Mouse (Mus musculus): ENCODE measurements around the gene Mb21d2.

The Mb21d2 gene

DNA sequence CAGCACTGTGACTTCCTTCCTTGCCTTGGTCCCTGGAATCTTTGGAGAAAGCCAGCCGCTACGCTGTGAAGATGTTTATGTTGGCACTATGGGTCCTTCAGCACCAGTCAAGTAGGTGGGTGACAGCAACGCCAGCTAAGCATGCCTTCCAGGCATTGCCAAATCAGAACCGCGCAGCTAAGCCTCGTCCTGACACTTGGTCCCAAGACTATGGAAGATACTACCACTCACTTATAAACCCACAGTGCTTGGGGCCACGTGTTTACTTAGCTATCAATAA lies 70.5 kb downstream of the Mb21d2 start:
- no peak for DNase-seq

DNA sequence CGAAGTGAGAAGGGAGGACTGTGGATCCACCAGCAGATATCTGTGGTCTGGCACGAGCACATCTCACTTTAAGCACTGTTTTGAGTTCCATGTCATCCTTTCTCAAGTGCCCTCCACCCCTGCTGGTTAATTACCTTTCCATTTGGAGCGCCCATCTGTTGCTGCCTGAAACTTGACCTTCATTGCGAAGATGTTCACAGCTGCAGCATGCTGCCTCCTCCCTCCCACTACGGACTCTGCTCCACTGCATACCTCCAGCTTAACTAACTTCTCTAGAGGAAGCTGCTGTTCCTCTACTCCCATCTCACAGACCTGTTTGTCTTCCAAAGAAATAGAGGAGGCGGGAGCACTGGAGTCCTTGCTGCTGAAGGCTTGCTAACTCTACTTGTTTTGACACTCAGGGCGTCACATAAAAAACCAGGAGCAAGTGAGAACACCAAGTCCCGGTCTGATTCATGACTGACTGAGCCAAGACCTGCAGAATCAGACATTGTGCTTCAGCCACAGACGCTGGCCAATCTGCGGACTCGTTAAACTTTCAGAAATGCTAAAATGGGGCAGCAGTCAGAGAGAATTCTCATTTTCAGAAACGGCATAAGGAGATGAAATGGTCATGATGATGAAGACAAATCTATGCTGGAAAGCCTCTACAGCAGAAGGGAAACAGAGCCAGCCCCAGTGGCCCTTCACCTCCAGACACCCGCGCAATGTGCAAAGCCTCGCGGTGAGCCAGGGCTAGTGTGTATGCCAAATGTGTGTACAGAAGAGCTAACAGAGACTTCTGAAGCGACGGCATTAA lies 71.1 kb downstream of the Mb21d2 start:
- no peak for DNase-seq

DNA sequence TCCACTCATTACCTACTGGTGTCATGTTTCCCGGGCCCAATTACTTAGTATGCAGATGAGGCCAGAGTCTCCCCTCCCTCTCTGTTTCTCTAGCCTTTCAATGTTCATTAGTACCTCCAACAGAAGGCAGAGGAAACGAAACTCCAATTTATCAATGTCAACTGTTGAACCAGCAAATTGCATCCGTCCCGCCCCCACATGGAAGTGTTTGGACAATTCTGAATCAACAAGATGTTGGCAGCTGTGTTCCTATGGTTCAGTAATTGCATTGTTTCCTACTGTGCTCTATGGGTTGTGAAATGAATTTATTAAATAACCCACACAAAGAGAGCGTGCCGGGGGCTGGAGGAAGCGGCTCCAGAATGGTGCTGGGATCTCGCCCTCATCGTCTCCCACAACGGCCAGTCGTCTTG lies 78.1 kb downstream of the Mb21d2 start:
- DNase-seq = peak; percentile 42

DNA sequence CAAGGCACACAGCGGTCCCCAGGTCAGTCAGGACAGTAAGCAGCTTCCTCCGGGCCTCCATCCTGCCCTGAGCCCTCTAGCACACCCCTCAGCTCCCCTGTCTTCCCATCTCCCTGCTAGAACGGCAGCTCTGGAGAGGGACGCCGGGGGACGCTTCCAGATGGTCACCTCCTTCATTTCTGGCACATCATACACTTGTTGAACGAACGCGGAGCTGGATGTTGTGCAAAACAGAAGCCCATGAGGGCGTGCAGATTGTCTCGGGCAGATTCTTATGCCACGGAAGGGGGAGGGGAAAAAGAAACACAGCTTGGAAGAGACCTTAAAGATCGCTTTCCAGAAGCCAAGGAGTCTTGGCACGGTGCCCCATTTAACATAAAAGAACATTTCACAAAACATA lies 78.6 kb downstream of the Mb21d2 start:
- no peak for DNase-seq

DNA sequence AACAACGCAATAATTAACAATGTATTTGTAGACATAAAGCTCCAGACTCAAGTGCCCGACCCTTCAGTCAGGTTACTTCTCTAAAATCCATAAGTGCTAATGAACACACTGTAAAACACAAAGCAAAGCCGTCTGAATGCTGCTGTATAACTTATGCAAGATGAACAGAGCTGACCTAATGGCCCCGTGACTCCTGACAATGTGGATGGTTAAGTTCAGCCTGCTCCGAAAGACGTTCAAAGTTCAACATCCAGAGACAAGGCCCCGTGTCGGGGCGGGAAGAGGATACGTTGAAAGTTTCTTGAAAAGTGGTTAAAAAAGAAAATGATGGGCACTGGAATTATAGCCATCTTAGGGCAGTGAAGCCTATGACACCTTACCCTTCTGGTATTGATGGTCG lies 83.3 kb downstream of the Mb21d2 start:
- DNase-seq = no peak

DNA sequence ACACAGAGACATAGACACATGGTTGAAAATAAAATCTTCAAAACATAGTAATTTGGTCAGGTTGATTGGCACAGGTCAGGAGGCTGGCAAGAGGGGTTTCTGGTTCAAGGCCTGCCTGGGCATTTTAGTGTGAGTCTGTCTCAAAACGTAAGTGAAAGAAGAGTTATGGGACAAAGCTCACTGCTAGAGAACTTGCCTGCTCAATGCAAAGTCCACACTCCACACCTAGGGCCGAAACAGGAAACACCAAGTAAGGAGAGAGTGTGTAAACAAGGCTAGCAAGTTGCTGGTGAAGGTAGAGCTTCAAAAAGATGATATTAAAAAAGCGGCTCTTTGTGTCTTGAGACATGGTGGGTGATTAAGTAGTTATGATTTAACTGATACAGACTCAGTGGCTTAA lies 84.1 kb downstream of the Mb21d2 start:
- DNase-seq = no peak

DNA sequence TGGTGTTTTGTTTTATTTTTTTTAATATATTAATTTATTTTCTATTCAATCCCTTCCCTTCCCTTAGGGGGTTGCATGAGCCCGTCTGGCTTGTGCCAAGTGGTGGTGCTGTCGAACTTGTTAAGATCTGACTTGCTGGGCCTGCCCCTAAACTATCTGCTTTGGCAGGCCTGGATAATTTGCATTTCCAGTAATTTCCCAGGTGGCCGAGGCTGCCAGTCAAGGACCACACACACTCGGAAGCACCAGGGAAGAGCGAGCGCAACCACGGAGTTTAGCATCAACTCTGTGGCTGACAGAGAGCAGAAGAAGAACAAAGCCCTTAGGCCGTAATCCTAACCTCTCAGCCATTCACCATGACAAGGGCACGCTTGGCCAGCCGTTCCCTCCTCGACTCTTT lies 88.4 kb downstream of the Mb21d2 start:
- DNase-seq = peak; percentile 12

DNA sequence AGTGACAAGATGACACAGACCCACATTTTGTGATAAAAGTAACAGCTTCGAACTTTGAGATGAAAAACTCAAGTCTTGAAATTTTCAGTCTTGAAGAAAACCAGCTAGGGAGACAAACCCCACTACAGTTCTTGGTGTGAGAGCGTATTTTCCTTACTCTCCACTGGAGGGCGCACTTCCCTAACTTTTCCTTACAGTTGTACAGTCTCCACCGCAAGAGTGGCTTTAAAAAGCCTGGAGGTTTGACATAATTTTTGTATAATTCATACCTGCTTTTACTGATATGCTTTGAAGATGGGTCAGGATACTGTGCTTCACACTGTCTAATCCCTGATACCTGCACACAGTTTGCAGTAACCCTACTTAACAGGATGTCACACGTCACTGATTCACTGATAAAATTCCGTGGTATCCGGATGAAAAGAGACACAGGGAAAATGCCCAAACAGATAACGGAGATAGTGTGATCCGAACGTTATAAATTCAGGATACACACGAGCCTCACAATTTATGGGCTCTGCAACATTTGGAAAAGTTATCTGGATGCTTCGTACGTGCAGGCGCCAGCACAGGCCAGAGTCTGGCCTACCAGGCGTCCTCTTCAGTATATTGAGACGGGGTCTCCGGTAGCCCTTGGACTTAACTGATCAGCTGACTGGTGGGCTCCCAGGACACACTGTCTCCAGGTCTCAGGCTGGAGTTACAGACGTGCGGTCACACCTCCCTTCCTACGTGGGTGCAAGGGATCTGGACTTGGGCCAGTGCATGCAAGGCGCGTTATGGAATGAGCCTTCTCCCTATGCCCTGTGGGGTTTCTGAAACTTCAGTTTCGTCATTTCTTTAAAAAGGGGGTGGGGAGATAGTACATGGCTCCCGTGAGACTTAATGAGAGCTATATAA lies 89.1 kb downstream of the Mb21d2 start:
- peak; percentile 79 for DNase-seq

DNA sequence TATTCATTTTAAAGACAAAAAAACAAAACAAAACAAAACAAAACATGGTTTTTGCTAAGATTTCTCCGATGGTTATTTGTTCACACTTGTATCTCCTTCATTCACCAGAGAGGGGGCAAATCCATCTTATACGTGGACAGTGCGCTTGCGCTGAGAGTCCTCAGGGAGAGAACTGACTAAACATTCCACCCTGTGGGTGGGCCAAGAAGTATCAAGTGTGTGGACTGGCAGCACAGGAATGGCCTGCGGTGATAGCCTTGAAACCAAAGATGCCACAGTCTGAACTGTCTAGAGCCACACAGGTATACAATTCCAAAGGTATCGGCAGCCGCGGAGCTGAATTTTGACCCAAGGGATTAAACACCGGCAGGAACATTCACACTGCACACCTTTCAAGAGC lies 89.9 kb downstream of the Mb21d2 start:
- DNase-seq = peak; percentile 17

DNA sequence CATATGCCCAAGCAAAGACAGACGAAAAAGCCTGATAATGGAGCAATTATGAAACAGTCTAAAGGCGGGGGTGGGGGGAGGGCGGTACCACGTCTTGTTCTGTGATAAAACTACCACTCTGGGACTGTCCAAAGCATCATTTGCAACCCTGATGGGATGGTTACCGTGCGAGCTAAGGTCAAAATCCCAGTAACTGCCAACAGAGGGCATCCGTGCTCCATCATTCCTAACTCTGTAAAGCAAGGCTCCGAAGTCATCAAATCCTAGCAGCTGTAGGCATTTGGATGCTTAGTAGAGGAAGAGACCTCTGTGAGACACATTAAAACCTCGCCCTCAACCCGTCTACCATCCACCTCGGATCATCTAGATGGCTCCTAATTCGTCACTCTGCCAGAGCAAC lies 91.5 kb downstream of the Mb21d2 start:
- peak; percentile 70 for DNase-seq

DNA sequence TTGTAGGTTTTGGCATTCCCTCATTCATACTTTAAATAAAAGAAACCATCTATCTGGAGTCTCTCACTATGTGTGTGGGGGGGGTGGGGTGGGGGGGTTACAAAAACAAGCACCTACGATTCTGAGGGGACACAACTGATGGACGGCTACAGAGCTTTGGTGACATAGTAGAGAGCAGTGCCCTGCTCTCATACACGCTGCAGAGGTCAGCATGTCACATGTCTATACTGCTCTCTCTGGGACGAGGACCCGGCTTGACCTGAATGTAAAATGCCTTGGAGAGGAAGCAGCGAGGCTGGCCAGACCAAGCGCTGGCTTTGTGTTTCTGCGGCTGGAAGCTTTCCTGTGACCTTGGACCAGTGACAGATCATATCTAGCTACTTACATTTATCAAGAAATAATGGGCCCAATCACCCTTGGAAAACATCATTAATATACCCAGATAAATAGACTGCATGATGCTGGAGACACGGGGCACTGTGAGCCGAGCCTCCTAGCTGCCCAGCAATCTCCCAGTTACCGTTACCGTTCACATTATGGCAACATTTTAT lies 97.3 kb downstream of the Mb21d2 start:
- DNase-seq = no peak

DNA sequence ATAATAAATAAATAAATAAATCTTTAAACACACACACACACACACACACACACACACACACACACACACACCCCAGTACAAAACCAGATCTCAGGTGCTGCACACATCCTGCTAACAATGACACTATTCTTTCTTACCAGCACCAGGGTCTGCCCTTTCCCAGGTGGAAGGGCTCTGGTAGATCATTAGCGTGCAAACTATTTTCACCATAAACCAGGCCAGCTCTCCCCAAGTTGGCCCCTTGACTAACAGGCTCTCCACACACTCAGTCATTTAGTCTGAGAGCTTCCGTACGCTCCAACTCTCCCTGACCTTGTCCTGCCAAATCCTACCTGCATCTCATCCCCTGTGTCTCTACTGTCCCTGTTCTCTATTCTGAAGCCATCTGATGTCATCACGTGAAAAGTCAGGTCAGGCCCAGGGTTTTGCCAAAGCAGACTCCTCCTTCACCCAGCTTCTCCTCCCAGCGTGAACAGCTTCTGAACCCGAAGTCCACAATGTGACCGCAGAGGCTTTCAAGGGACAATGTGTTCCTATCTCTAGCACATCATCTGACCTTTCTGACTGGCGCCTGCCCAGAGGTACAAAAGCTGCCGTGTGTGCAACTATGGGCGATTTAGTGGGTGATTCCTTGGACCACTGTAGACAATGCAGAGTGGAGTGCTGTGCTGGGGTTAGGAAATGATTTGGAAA lies 100.1 kb downstream of the Mb21d2 start:
- DNase-seq = no peak

DNA sequence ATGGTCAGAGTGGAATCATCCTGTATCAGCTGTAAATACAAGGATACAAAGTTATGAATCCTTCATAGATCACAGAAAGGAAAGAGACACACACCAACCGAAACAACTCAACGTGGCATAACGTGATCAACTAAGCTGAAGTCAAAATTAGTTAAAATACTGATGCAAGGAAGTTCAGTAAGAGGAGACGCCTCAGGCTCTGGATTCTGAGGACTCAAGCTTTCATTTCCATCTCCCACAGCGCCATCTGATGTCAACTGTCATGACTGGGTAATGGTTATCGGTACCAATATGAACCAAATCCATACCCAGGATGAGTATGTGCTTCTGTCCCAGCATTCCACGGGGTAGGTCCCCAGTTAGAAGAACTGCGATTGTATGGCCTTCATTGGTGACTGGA lies 104.7 kb downstream of the Mb21d2 start:
- no peak for DNase-seq

DNA sequence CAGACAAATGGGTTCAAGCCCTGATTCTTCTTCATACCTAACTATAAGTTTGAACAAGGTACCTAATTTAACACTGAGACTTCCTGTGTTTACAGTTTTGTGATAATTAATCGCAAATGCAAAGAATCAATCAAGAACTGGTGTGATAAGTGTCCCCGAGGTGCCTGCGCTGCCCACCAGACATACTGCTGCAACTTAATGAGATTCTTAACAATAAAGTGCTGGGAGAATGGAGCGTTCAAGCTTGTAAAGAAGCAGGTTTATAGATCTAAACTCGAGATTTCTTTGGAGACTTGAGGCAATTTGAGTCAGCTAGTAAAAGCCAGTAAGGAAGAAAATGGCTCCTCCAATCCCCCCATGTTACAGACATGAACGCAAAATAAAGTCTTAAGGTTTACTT lies 107.7 kb downstream of the Mb21d2 start:
- no peak for DNase-seq

DNA sequence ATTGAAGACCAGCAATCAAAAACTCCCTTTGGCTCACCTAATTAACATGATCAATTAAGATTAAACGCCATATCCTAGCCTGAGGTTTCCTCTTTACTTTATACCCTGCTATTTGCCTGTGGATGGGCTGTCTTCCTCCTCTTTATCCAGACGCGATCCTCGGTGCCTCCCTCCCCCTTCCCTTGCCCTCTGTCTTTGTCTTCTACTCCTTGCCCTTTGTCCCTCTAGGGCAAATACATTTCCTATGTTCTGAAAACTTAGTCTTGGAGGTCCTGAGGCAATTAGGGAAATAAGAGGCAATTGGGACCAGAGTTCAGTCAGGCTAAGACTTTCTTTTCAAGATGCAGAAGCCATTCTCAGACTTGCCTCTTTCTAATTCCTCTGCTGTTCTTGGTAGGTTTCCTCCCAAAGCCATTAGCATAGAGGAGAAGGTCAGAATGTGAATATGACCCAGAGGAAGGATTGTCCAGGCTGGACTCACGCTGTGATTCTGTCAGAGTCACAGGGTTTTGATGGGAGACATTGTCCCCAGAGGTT lies 110.7 kb downstream of the Mb21d2 start:
- DNase-seq = no peak

DNA sequence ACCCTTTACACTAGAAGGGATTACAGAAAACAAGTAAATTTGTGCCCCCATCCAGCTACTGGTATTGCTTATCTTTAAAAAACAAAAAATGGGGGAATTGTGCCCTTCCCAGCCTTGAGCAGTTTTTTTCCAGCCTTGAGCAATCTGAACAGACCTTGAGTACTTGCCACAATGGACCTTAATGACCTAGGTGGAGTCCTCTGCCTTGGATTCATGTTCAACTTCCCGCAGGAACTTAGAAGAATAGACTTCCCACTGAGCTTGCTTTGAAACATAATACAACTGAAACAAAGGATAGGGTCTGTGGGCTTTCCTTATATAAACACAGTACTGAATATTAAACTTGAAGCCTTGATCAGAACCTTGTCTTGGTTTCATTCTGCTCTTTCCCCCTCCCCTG lies 116.2 kb downstream of the Mb21d2 start:
- no peak for DNase-seq

DNA sequence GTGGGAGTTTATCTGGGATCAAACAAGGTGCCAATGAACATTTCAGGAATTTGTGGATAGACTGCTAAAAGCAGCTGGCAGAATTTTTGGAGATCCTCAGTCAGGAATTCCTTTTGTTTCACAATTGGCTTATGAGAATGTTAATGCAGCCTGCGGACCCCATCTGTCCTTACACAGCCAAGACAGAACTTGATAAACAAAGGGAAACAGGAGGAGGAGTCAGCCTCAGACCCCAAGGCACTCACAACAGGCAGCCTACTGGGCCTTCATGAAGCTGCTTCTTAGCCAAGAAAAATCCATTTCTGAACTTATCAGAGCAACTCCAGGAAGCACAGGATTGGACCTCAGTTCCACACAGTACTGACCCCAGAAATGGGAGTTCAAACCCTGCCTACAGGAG lies 120.4 kb downstream of the Mb21d2 start:
- no peak for DNase-seq

DNA sequence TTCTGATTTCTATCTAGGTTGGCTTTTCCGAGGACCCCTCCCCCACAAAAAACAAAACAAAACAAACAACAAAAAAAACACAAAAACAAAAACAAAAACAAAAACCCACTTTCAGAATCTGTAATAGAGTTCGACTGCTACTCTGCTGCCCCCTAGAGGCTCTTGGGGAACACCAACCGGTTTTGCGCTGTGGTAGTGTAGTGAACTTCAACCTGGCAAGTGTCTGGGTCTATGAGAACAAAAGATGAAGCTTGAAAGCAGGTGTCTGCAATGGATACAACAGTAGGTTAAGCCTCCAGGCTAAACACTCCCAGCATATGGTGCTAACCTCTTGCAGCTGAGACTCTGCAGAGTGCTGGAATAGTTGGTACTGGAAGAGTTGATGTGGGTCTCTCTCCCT lies 136.4 kb downstream of the Mb21d2 start:
- peak; percentile 20 for DNase-seq
